8 mouse cellular contexts compared by ENCODE assay signal in the genomic region with DNA sequence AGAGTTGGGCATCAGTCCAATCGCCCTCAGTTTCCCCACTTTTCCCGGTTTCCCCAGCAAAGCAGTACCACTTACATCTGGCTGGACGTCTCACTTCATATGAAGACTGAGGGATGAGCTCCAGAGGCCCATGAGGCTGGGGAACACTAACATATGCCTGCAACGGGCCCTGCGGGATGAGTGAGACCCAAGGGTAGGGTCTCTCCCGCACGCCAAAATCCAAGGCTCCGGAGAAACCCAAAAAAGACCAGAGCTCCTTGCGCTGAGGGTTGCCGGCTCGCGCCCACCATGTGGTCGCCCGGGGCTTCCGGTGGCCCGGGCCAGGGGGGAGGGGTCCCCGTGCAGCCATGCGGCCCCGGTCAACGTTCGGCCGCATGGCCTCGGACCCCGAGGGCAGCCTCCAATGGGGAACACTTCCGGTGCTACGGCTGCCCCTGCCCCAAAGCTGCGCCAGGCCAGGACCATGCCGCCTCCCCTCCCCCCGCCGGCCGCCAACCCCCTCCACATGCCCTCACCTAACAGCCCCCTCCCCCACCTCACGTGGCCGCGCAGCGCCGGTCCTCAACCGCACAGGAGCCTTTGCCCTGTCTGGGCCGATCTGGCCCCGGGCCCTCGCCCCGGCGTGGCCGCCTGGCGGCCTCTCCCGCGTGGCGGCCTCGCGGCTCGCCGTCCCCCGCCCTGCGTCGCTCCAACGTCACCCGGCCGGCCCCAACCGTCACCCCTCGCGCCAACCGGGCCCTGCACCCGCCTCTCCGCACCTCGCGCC. TPM values are rescaled to one million over a fixed set of nuclear protein-coding genes. Genes with fewer than 3 reads are reported as not detected.
DNase-seq lines count a peak whose midpoint lies in the region; ATAC-seq and TF ChIP-seq lines count a peak whose summit lies in the region.

No protein-coding gene starts in this region.

- under 1% methylated on average over 62 of the region's 65 CpGs for WGBS in lung, adult 2 months
- under 1% methylated on average over 56 of the region's 65 CpGs for WGBS in embryonic facial prominence, embryonic 12.5 days
- WGBS in hindbrain, embryonic 13.5 days: under 1% methylated on average over 51 of the region's 65 CpGs
- WGBS in limb, embryonic 13.5 days: under 1% methylated on average over 58 of the region's 65 CpGs
- WGBS in neural tube, embryonic 13.5 days: 0% methylated on average over 55 of the region's 65 CpGs

- peak overlapping the region; percentile 97 for H3K27ac ChIP-seq in embryonic facial prominence, embryonic 12.5 days
- peak overlapping the region; percentile 95 for H3K27ac ChIP-seq in hindbrain, embryonic 13.5 days
- peak overlapping the region; percentile 90 for H3K27ac ChIP-seq in limb, embryonic 13.5 days
- H3K27ac ChIP-seq in neural tube, embryonic 13.5 days (replicated peaks): peak overlapping the region; percentile 93

- peaks cover 35% of the 10 kb centered on the region for H3K36me3 ChIP-seq in embryonic facial prominence, embryonic 12.5 days
- peaks cover 35% of the 10 kb centered on the region for H3K36me3 ChIP-seq in hindbrain, embryonic 13.5 days
- peaks cover 41% of the 10 kb centered on the region for H3K36me3 ChIP-seq in limb, embryonic 13.5 days
- H3K36me3 ChIP-seq in neural tube, embryonic 13.5 days: peaks cover 39% of the 10 kb centered on the region

- peak; percentile 52 for DNase-seq in lung, adult 2 months
- no peak for DNase-seq in lung, postnatal 4 days
- DNase-seq in T-cell, adult 2 months (ENCODE audit: low spot score): peak; percentile 15
- DNase-seq in urinary bladder, postnatal 4 days (ENCODE audit: low spot score in 2 of 2): no peak

- peak overlapping the region; percentile 85 for H3K4me2 ChIP-seq in embryonic facial prominence, embryonic 12.5 days (replicated peaks)
- H3K4me2 ChIP-seq in hindbrain, embryonic 13.5 days: peak overlapping the region; percentile 98
- peak overlapping the region; percentile 88 for H3K4me2 ChIP-seq in limb, embryonic 13.5 days (replicated peaks)
- H3K4me2 ChIP-seq in neural tube, embryonic 13.5 days: peak overlapping the region; percentile 98

- H3K4me3 ChIP-seq in lung, adult 2 months (replicated peaks; ENCODE audit: extremely low read depth, low read depth, low read length): peak overlapping the region; percentile 92
- H3K4me3 ChIP-seq in embryonic facial prominence, embryonic 12.5 days: peak overlapping the region; percentile 98
- H3K4me3 ChIP-seq in hindbrain, embryonic 13.5 days: peak overlapping the region; percentile 89
- peak overlapping the region; percentile 90 for H3K4me3 ChIP-seq in limb, embryonic 13.5 days
- H3K4me3 ChIP-seq in neural tube, embryonic 13.5 days: peak overlapping the region; percentile 92

- no peaks in the 10 kb centered on the region for H3K9me3 ChIP-seq in embryonic facial prominence, embryonic 12.5 days
- no peaks in the 10 kb centered on the region for H3K9me3 ChIP-seq in hindbrain, embryonic 13.5 days
- no peaks in the 10 kb centered on the region for H3K9me3 ChIP-seq in limb, embryonic 13.5 days
- H3K9me3 ChIP-seq in neural tube, embryonic 13.5 days: no peaks in the 10 kb centered on the region

- peak overlapping the region; percentile 98 for H3K9ac ChIP-seq in embryonic facial prominence, embryonic 12.5 days
- H3K9ac ChIP-seq in hindbrain, embryonic 13.5 days: peak overlapping the region; percentile 93
- H3K9ac ChIP-seq in limb, embryonic 13.5 days: peak overlapping the region; percentile 96
- peak overlapping the region; percentile 91 for H3K9ac ChIP-seq in neural tube, embryonic 13.5 days

- ATAC-seq in embryonic facial prominence, embryonic 12.5 days (ENCODE audit: insufficient number of reproducible peaks, insufficient read depth, low FRiP score, low TSS enrichment): no peak; the same call in 1 of the 2 replicates
- ATAC-seq in hindbrain, embryonic 13.5 days (ENCODE audit: low FRiP score): peak; percentile 29
- ATAC-seq in limb, embryonic 13.5 days (ENCODE audit: low FRiP score, low read depth): peak; percentile 3
- ATAC-seq in neural tube, embryonic 13.5 days (ENCODE audit: low read depth): peak; percentile 16

- no peak for TF ChIP-seq POLR2A in lung, adult 2 months (IDR thresholded peaks at IDR 0.05; ENCODE audit: borderline replicate concordance, extremely low read depth, low read depth, low read length)

- no peak for TF ChIP-seq CTCF in lung, adult 2 months (IDR thresholded peaks at IDR 0.05; ENCODE audit: insufficient read depth, low read length)

- H3K27me3 ChIP-seq in embryonic facial prominence, embryonic 12.5 days: no peaks in the 10 kb centered on the region
- H3K27me3 ChIP-seq in hindbrain, embryonic 13.5 days: no peaks in the 10 kb centered on the region
- H3K27me3 ChIP-seq in limb, embryonic 13.5 days: no peaks in the 10 kb centered on the region
- H3K27me3 ChIP-seq in neural tube, embryonic 13.5 days: no peaks in the 10 kb centered on the region

- peaks cover 8% of the 10 kb centered on the region for H3K4me1 ChIP-seq in lung, adult 2 months (ENCODE audit: control insufficient read depth, insufficient read depth, low read length)
- H3K4me1 ChIP-seq in embryonic facial prominence, embryonic 12.5 days: peaks cover 22% of the 10 kb centered on the region
- peaks cover 36% of the 10 kb centered on the region for H3K4me1 ChIP-seq in hindbrain, embryonic 13.5 days (replicated peaks)
- H3K4me1 ChIP-seq in limb, embryonic 13.5 days: peaks cover 36% of the 10 kb centered on the region
- H3K4me1 ChIP-seq in neural tube, embryonic 13.5 days (replicated peaks): peaks cover 41% of the 10 kb centered on the region

RNA-seq across cellular contexts. Expression of a gene that starts 1.3 kb away (rescaled TPM):
- 216 and 372 TPM in 2 replicates for polyA plus RNA-seq in lung, adult 2 months (2012; rRNA removed)
- 1,661 and 1,669 TPM in 2 replicates for polyA plus RNA-seq in embryonic facial prominence, embryonic 12.5 days (2016; fragmentation: Nextera tagmentation; extraction: Ambion mirVana)
- polyA plus RNA-seq in hindbrain, embryonic 13.5 days (2015; fragmentation: Nextera tagmentation; extraction: Ambion mirVana): 1,129 and 1,134 TPM in 2 replicates
- 1,543 and 1,562 TPM in 2 replicates for polyA plus RNA-seq in limb, embryonic 13.5 days (2015; fragmentation: Nextera tagmentation; extraction: Ambion mirVana)
- 1,157 and 1,178 TPM in 2 replicates for polyA plus RNA-seq in neural tube, embryonic 13.5 days (2015; fragmentation: Nextera tagmentation; extraction: Ambion mirVana)

RNA-seq across cellular contexts. Expression of a gene that starts 6.8 kb away (rescaled TPM):
- polyA plus RNA-seq in lung, adult 2 months (2012; rRNA removed): 104 and 112 TPM in 2 replicates
- 84.8 and 92.0 TPM in 2 replicates for polyA plus RNA-seq in embryonic facial prominence, embryonic 12.5 days (2016; fragmentation: Nextera tagmentation; extraction: Ambion mirVana)
- polyA plus RNA-seq in hindbrain, embryonic 13.5 days (2015; fragmentation: Nextera tagmentation; extraction: Ambion mirVana): 72.4 and 77.3 TPM in 2 replicates
- 90.0 and 90.1 TPM in 2 replicates for polyA plus RNA-seq in limb, embryonic 13.5 days (2015; fragmentation: Nextera tagmentation; extraction: Ambion mirVana)
- polyA plus RNA-seq in neural tube, embryonic 13.5 days (2015; fragmentation: Nextera tagmentation; extraction: Ambion mirVana): 60.4 and 76.5 TPM in 2 replicates

RNA-seq across cellular contexts. Expression of a gene that starts 15.1 kb away (rescaled TPM):
- polyA plus RNA-seq in lung, adult 2 months (2012; rRNA removed): 4.6 and 6.7 TPM in 2 replicates
- 10.7 and 11.4 TPM in 2 replicates for polyA plus RNA-seq in embryonic facial prominence, embryonic 12.5 days (2016; fragmentation: Nextera tagmentation; extraction: Ambion mirVana)
- polyA plus RNA-seq in hindbrain, embryonic 13.5 days (2015; fragmentation: Nextera tagmentation; extraction: Ambion mirVana): 4.0 and 7.1 TPM in 2 replicates
- polyA plus RNA-seq in limb, embryonic 13.5 days (2015; fragmentation: Nextera tagmentation; extraction: Ambion mirVana): 9.3 and 9.7 TPM in 2 replicates
- polyA plus RNA-seq in neural tube, embryonic 13.5 days (2015; fragmentation: Nextera tagmentation; extraction: Ambion mirVana): 4.7 and 5.0 TPM in 2 replicates

RNA-seq across cellular contexts. Expression of a gene that starts 19.6 kb away (rescaled TPM):
- 47.7 and 58.1 TPM in 2 replicates for polyA plus RNA-seq in lung, adult 2 months (2012; rRNA removed)
- 14.2 and 15.9 TPM in 2 replicates for polyA plus RNA-seq in embryonic facial prominence, embryonic 12.5 days (2016; fragmentation: Nextera tagmentation; extraction: Ambion mirVana)
- 18.8 and 22.6 TPM in 2 replicates for polyA plus RNA-seq in hindbrain, embryonic 13.5 days (2015; fragmentation: Nextera tagmentation; extraction: Ambion mirVana)
- 10.2 and 12.9 TPM in 2 replicates for polyA plus RNA-seq in limb, embryonic 13.5 days (2015; fragmentation: Nextera tagmentation; extraction: Ambion mirVana)
- polyA plus RNA-seq in neural tube, embryonic 13.5 days (2015; fragmentation: Nextera tagmentation; extraction: Ambion mirVana): 13.8 and 20.5 TPM in 2 replicates

RNA-seq across cellular contexts. Expression of a gene that starts 19.7 kb away (rescaled TPM):
- 0.65 and 1.4 TPM in 2 replicates for polyA plus RNA-seq in lung, adult 2 months (2012; rRNA removed)
- 21.4 and 23.6 TPM in 2 replicates for polyA plus RNA-seq in embryonic facial prominence, embryonic 12.5 days (2016; fragmentation: Nextera tagmentation; extraction: Ambion mirVana)
- 10.3 and 11.7 TPM in 2 replicates for polyA plus RNA-seq in hindbrain, embryonic 13.5 days (2015; fragmentation: Nextera tagmentation; extraction: Ambion mirVana)
- 16.1 and 19.4 TPM in 2 replicates for polyA plus RNA-seq in limb, embryonic 13.5 days (2015; fragmentation: Nextera tagmentation; extraction: Ambion mirVana)
- 10.9 and 11.7 TPM in 2 replicates for polyA plus RNA-seq in neural tube, embryonic 13.5 days (2015; fragmentation: Nextera tagmentation; extraction: Ambion mirVana)

Comparison
In these comparisons a context has a peak if more than half of its experiments do, and no peak if none do; other contexts are left out.
1. DNase-seq: peak in lung, adult 2 months (single experiment) and T-cell, adult 2 months (single experiment); none in lung, postnatal 4 days (0 of 2) and urinary bladder, postnatal 4 days (0 of 2).
2. Peak in every context shown above with its lines, with median percentiles within 50 percentile points of each other: H3K4me3 ChIP-seq, H3K27ac ChIP-seq, H3K4me2 ChIP-seq and H3K9ac ChIP-seq.